Mouse (Mus musculus): ENCODE data around the gene Zc2hc1b. TPM values are rescaled to one million over a fixed set of nuclear protein-coding genes. Genes with fewer than 3 reads are reported as not detected.
"Not testable (repeated sequence)": the region's sequence is repeated elsewhere in the genome, so short reads cannot be mapped to it uniquely, and the experiment has no call there.

Gene Zc2hc1b
- total and polyA plus RNA-seq, 2 experiments = not detected

DNA sequence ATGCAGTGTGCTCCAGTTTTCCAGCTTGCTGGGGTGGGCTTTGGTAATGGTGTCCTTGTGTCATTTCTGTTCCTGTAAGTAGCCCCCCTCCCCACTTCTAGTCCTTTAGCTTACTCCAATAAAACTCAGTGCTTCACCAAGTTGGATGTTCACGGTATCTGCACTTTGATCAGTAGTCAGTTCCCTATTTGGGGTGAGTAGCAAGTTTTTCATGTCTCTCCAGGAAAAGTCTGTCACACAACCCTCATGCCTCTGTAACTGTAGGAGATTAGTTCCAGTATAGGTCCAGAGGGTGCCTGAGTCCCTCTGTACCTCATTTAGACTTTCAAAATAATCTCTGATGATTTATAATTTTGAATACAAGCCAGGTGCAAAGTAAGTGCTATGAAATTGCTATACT is 21.4 kb upstream of the Zc2hc1b start:
- H3K27ac ChIP-seq (replicated peaks; ENCODE audit: insufficient read depth, low read depth, low read length) = no peak overlapping the region
- H3K27me3 ChIP-seq (ENCODE audit: control insufficient read depth, insufficient read depth, low read length) = no peaks in the 10 kb centered on the region
- H3K36me3 ChIP-seq (ENCODE audit: control insufficient read depth, insufficient read depth, low read length) = no peaks in the 10 kb centered on the region
- no peak overlapping the region for H3K9ac ChIP-seq (ENCODE audit: low read depth, low read length)
- no peaks in the 10 kb centered on the region for H3K79me2 ChIP-seq (ENCODE audit: control insufficient read depth, insufficient read depth, low read length)
- H3K4me3 ChIP-seq (ENCODE audit: insufficient read depth, low read depth, low read length) = no peak overlapping the region
- 82% methylated on average over 1 of the region's 1 CpGs for WGBS
- DNase-seq (ENCODE audit: extremely low read depth, low read depth, low spot score) = no peak
- no peaks in the 10 kb centered on the region for H3K4me1 ChIP-seq (ENCODE audit: control insufficient read depth, insufficient read depth, low read length)
- no peak for TF ChIP-seq POLR2A (IDR thresholded peaks at IDR 0.05; ENCODE audit: extremely low read depth, insufficient read depth, low read length)

DNA sequence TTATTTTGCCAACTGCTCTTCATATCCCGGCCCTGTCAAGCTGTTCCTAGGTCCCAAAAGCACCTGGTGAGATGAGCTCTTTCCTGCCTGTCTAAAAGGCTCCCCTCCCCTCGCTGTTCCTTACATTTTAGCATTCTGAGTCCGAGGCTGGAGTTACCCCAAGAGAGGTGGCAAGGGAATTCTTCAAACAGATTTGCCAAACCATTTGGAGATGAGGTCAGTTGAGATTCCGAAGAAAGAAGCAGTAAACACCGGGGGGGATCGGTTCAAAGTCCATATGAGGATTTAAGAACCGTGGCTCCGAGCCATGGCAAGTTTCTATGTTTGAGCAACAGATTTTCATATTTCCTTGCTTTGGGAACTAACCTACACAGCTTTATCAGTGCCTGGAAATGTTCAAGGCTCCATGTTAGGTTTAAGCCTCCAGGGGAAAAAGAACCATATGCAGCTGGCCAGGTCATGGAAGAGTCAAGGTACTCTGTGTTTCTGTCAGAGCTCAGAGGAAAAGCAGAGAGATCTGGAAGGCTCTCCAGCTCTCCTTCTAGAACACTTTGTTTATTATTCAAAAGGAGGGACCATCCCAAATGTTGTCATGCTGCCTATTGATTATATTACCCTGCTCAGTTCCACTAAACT is 19.2 kb upstream of the Zc2hc1b start:
- Histone ChIP-seq H3K27ac (replicated peaks; ENCODE audit: insufficient read depth, low read depth, low read length) (no peak overlapping the region), H3K9ac (ENCODE audit: low read depth, low read length) (no peak overlapping the region), H3K4me1 (ENCODE audit: control insufficient read depth, insufficient read depth, low read length) (peaks cover 3% of the 10 kb centered on the region; the same call in 1 of the 2 replicates), H3K79me2 (ENCODE audit: control insufficient read depth, insufficient read depth, low read length) (no peaks in the 10 kb centered on the region), H3K27me3 (ENCODE audit: control insufficient read depth, insufficient read depth, low read length) (no peaks in the 10 kb centered on the region), H3K4me3 (ENCODE audit: insufficient read depth, low read depth, low read length) (no peak overlapping the region), H3K36me3 (ENCODE audit: control insufficient read depth, insufficient read depth, low read length) (no peaks in the 10 kb centered on the region)
- 73% methylated on average over 8 of the region's 8 CpGs for WGBS
- TF ChIP-seq CTCF (IDR thresholded peaks at IDR 0.05; ENCODE audit: low read depth, low read length) (no peak), POLR2A (IDR thresholded peaks at IDR 0.05; ENCODE audit: extremely low read depth, insufficient read depth, low read length) (no peak)
- DNase-seq (ENCODE audit: extremely low read depth, low read depth, low spot score) = no peak

DNA sequence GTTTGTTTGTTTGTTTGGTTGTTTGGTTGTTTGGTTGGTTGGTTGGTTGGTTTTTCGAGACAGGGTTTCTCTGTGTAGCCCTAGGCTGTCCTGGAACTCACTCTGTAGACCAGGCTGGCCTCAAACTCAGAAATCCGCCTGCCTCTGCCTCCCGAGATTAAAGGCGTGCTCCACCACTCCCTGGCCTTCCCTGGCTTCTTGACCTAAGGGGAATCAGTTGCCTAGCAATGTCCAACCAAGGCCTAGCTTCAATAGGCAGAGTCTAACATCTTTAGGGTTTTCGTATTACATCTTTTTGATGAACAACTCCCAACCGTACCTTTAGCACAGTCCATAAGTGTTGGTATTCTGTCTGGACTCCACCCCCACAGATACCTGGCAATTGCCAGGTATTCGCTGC is 15.7 kb upstream of the Zc2hc1b start:
- not testable (repeated sequence) for H3K79me2 ChIP-seq (ENCODE audit: control insufficient read depth, insufficient read depth, low read length); DNase-seq (ENCODE audit: extremely low read depth, low read depth, low spot score); H3K27me3 ChIP-seq (ENCODE audit: control insufficient read depth, insufficient read depth, low read length); H3K27ac ChIP-seq (replicated peaks; ENCODE audit: insufficient read depth, low read depth, low read length); H3K4me3 ChIP-seq (ENCODE audit: insufficient read depth, low read depth, low read length); H3K4me1 ChIP-seq (ENCODE audit: control insufficient read depth, insufficient read depth, low read length); H3K9ac ChIP-seq (ENCODE audit: low read depth, low read length)
- WGBS = 85% methylated on average over 7 of the region's 7 CpGs
- H3K36me3 ChIP-seq (ENCODE audit: control insufficient read depth, insufficient read depth, low read length) = peaks cover 15% of the 10 kb centered on the region; the same call in 1 of the 2 replicates

DNA sequence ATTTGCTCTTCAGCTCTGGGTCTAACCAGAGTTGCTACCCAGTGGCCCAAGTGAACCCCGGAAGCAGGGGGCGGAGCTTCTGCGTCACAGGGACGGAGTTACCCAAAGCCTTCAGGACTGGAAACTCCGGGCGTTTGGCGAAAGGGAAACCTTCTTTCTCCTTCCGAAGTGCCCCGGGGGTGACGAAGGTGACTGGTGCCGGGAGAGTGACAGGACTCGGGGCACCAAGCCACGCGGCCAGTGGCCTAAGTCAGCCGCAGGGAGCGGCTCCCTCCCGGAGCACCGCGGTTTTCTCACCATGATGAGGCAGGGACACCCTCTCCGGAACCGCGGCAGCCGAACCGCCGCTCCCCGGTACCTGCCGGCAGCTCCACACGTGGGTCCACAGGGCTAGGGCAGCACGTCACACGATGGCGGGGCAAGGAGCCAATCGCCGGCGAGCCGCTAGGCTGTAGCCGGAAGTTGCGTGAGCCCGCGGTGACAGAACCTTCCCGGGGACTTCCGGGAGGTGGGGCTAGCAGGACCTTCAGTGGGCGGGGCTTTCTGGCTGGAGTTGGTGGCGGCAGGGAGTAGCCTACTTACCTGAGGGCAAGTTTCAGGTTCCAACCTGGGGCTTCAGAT is 15.0 kb upstream of the Zc2hc1b start, which contains the start of gene Ltv1:
Gene Ltv1 (minus strand): TSS at position 438 of the 621 bp plus-strand sequence.
- under 1% methylated on average over 43 of the region's 43 CpGs for WGBS
- peak within 1 kb of the TSS; percentile 95 for H3K27ac ChIP-seq (replicated peaks; ENCODE audit: insufficient read depth, low read depth, low read length)
- peak within 1 kb of the TSS; percentile 85 for H3K9ac ChIP-seq (ENCODE audit: low read depth, low read length)
- H3K79me2 ChIP-seq (ENCODE audit: control insufficient read depth, insufficient read depth, low read length) = no peaks in the 10 kb centered on the region
- H3K27me3 ChIP-seq (ENCODE audit: control insufficient read depth, insufficient read depth, low read length) = no peaks in the 10 kb centered on the region
- TF ChIP-seq POLR2A (IDR thresholded peaks at IDR 0.05; ENCODE audit: extremely low read depth, insufficient read depth, low read length) = no peak
- TF ChIP-seq CTCF (IDR thresholded peaks at IDR 0.05; ENCODE audit: low read depth, low read length) = no peak
- peaks cover 3% of the 10 kb centered on the region; the same call in 1 of the 2 replicates for H3K4me1 ChIP-seq (ENCODE audit: control insufficient read depth, insufficient read depth, low read length)
- peaks cover 16% of the 10 kb centered on the region; the same call in 1 of the 2 replicates for H3K36me3 ChIP-seq (ENCODE audit: control insufficient read depth, insufficient read depth, low read length)
- H3K4me3 ChIP-seq (ENCODE audit: insufficient read depth, low read depth, low read length) = peak within 1 kb of the TSS; percentile 95
- peak; percentile 87 for DNase-seq (ENCODE audit: extremely low read depth, low read depth, low spot score)

DNA sequence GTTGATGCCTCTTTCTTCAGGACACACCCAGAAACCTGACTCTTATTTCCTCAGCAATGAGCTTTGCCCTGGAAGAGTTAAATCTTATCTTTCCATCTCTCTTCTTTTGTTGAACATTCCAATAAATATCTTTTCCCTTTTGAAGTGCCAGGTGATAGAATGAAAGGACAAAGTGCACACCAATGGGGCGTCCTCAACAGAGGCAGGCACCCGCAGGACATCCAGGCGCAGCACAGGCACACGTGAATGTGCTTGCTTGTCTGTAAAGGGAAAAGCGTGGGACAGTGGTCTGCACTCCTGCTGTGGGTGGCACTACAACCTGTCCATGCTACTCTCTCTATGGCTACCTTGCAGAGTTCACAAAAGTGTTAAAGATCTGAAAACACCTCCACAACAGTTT is 12.1 kb upstream of the Zc2hc1b start:
- Histone ChIP-seq H3K36me3 (ENCODE audit: control insufficient read depth, insufficient read depth, low read length) (peaks cover 30% of the 10 kb centered on the region), H3K27me3 (ENCODE audit: control insufficient read depth, insufficient read depth, low read length) (no peaks in the 10 kb centered on the region), H3K4me3 (ENCODE audit: insufficient read depth, low read depth, low read length) (no peak overlapping the region), H3K4me1 (ENCODE audit: control insufficient read depth, insufficient read depth, low read length) (peaks cover 3% of the 10 kb centered on the region; the same call in 1 of the 2 replicates), H3K79me2 (ENCODE audit: control insufficient read depth, insufficient read depth, low read length) (no peaks in the 10 kb centered on the region), H3K27ac (replicated peaks; ENCODE audit: insufficient read depth, low read depth, low read length) (no peak overlapping the region), H3K9ac (ENCODE audit: low read depth, low read length) (no peak overlapping the region)
- TF ChIP-seq CTCF (IDR thresholded peaks at IDR 0.05; ENCODE audit: low read depth, low read length) = no peak
- no peak for TF ChIP-seq POLR2A (IDR thresholded peaks at IDR 0.05; ENCODE audit: extremely low read depth, insufficient read depth, low read length)
- WGBS = 87% methylated on average over 5 of the region's 5 CpGs
- DNase-seq (ENCODE audit: extremely low read depth, low read depth, low spot score) = no peak

- TF ChIP-seq POLR2A (IDR thresholded peaks at IDR 0.05; ENCODE audit: extremely low read depth, insufficient read depth, low read length) = no peak
- no peak for TF ChIP-seq CTCF (IDR thresholded peaks at IDR 0.05; ENCODE audit: low read depth, low read length)
- H3K27me3 ChIP-seq (ENCODE audit: control insufficient read depth, insufficient read depth, low read length) = no peaks in the 10 kb centered on the region
- no peak overlapping the region for H3K4me3 ChIP-seq (ENCODE audit: insufficient read depth, low read depth, low read length)
- no peaks in the 10 kb centered on the region for H3K79me2 ChIP-seq (ENCODE audit: control insufficient read depth, insufficient read depth, low read length)
- H3K4me1 ChIP-seq (ENCODE audit: control insufficient read depth, insufficient read depth, low read length) = no peaks in the 10 kb centered on the region
- H3K36me3 ChIP-seq (ENCODE audit: control insufficient read depth, insufficient read depth, low read length) = peaks cover 49% of the 10 kb centered on the region
- DNase-seq (ENCODE audit: extremely low read depth, low read depth, low spot score) = no peak
- WGBS = 89% methylated on average over 3 of the region's 3 CpGs
- H3K27ac ChIP-seq (replicated peaks; ENCODE audit: insufficient read depth, low read depth, low read length) = no peak overlapping the region
- no peak overlapping the region for H3K9ac ChIP-seq (ENCODE audit: low read depth, low read length)
Measured at GRCm38 (mm10) chr10:13186754-13187153, 8.9 kb upstream of the Zc2hc1b start.

All from liver, adult 2 months (tissue).